Mouse (Mus musculus): Measurements from ENCODE around the gene Ch25h.

Ch25h gene

GRCm38 (mm10) chr19:34474991-34475971 is at the start of gene Ch25h:
TSS of gene Ch25h (minus strand) at chr19:34475164.
- peak; percentile 37 for DNase-seq (ENCODE audit: low read depth, low spot score)

- no peak for DNase-seq (ENCODE audit: low read depth, low spot score)
Observed at GRCm38 (mm10) chr19:34524646-34525045, 49.7 kb upstream of the Ch25h start.

GRCm38 (mm10) chr19:34523106-34523725 is 48.3 kb upstream of the Ch25h start:
- no peak for DNase-seq (ENCODE audit: low read depth, low spot score)

- no peak for DNase-seq (ENCODE audit: low read depth, low spot score)
Observed at GRCm38 (mm10) chr19:34521978-34522377, 47.0 kb upstream of the Ch25h start.

GRCm38 (mm10) chr19:34521361-34521760 is 46.4 kb upstream of the Ch25h start:
- DNase-seq (ENCODE audit: low read depth, low spot score): no peak

GRCm38 (mm10) chr19:34520051-34520450 is 45.1 kb upstream of the Ch25h start:
- DNase-seq (ENCODE audit: low read depth, low spot score): no peak

- no peak for DNase-seq (ENCODE audit: low read depth, low spot score)
Observed at GRCm38 (mm10) chr19:34519646-34520045, 44.7 kb upstream of the Ch25h start.

- DNase-seq (ENCODE audit: low read depth, low spot score): no peak
Observed at GRCm38 (mm10) chr19:34518786-34519185, 43.8 kb upstream of the Ch25h start.

GRCm38 (mm10) chr19:34517812-34518594 is 43.0 kb upstream of the Ch25h start:
- no peak for DNase-seq (ENCODE audit: low read depth, low spot score)

- no peak for DNase-seq (ENCODE audit: low read depth, low spot score)
Observed at GRCm38 (mm10) chr19:34517197-34517596, 42.2 kb upstream of the Ch25h start.

GRCm38 (mm10) chr19:34516346-34516745 is 41.4 kb upstream of the Ch25h start:
- DNase-seq (ENCODE audit: low read depth, low spot score): no peak

- no peak for DNase-seq (ENCODE audit: low read depth, low spot score)
Observed at GRCm38 (mm10) chr19:34515681-34516080, 40.7 kb upstream of the Ch25h start.

- no peak for DNase-seq (ENCODE audit: low read depth, low spot score)
Observed at GRCm38 (mm10) chr19:34511528-34511927, 36.6 kb upstream of the Ch25h start.

GRCm38 (mm10) chr19:34510717-34511116 is 35.8 kb upstream of the Ch25h start:
- no peak for DNase-seq (ENCODE audit: low read depth, low spot score)

- no peak for DNase-seq (ENCODE audit: low read depth, low spot score)
Observed at GRCm38 (mm10) chr19:34505161-34505721, 30.3 kb upstream of the Ch25h start.

GRCm38 (mm10) chr19:34500763-34501162 is 25.8 kb upstream of the Ch25h start:
- no peak for DNase-seq (ENCODE audit: low read depth, low spot score)

GRCm38 (mm10) chr19:34496353-34496752 is 21.4 kb upstream of the Ch25h start:
- DNase-seq (ENCODE audit: low read depth, low spot score): no peak

GRCm38 (mm10) chr19:34493859-34494258 is 18.9 kb upstream of the Ch25h start:
- DNase-seq (ENCODE audit: low read depth, low spot score): no peak

- no peak for DNase-seq (ENCODE audit: low read depth, low spot score)
Observed at GRCm38 (mm10) chr19:34483547-34483946, 8.6 kb upstream of the Ch25h start.

- no peak for DNase-seq (ENCODE audit: low read depth, low spot score)
Observed at GRCm38 (mm10) chr19:34474228-34474990, 555 bp downstream of the Ch25h start.

- no peak for DNase-seq (ENCODE audit: low read depth, low spot score)
Observed at GRCm38 (mm10) chr19:34471703-34472102, 3.3 kb downstream of the Ch25h start.
